Mouse (Mus musculus) hindbrain, embryonic 12.5 days (tissue): Measurements from ENCODE around the gene Zfp652. TPM values are rescaled to one million over a fixed set of nuclear protein-coding genes. Genes with fewer than 3 reads are reported as not detected.

Source experiments
- ATAC-seq: fragments of 200-750 bp; cut with Nextera tagmentation; 2 replicates; pipeline ENCODE4 v1.8.0; 2017; ENCODE audit warnings: moderate TSS enrichment; ENCODE audit not compliant: low FRiP score
- H3K27ac ChIP-seq: fragments of 300-500 bp; sonication (generic); 2 replicates; pipeline ENCODE4 v1.5.1; 2016; ENCODE audit warnings: mild to moderate bottlenecking
- H3K27me3 ChIP-seq: fragments of 300-500 bp; sonication (generic); 2 replicates; pipeline ENCODE4 v1.6.1; 2016; ENCODE audit warnings: mild to moderate bottlenecking
- H3K36me3 ChIP-seq: fragments of 300-500 bp; sonication (generic); 2 replicates; pipeline ENCODE4 v1.6.1; 2016; ENCODE audit warnings: mild to moderate bottlenecking
- H3K4me1 ChIP-seq: fragments of 300-500 bp; sonication (generic); 2 replicates; pipeline ENCODE4 v1.6.1; 2016
- H3K4me2 ChIP-seq: fragments of 300-500 bp; sonication (generic); replicated peaks from 2 replicates; pipeline ENCODE4 v1.6.1; 2016; ENCODE audit warnings: mild to moderate bottlenecking
- H3K4me3 ChIP-seq: fragments of 300-500 bp; sonication (generic); 2 replicates; pipeline ENCODE4 v1.5.1; 2016; ENCODE audit warnings: mild to moderate bottlenecking
- H3K9ac ChIP-seq: fragments of 300-500 bp; sonication (generic); 2 replicates; pipeline ENCODE4 v1.6.1; 2016; ENCODE audit warnings: mild to moderate bottlenecking, moderate library complexity
- H3K9me3 ChIP-seq: fragments of 300-500 bp; sonication (generic); replicated peaks from 2 replicates; pipeline ENCODE4 v1.6.1; 2016; ENCODE audit warnings: mild to moderate bottlenecking
- WGBS: fragments of 180-500 bp; shearing (Covaris S2); methylation state at CpG from one replicate; pipeline ENCODE4 v1.1.7; 2016; 5-methylcytosine and 5-hydroxymethylcytosine counted together
- polyA plus RNA-seq: library from polyadenylated mRNA; unstranded; fragments of >200 nt; fragmentation: Nextera tagmentation; extraction: Ambion mirVana; gene quantifications from 2 replicates; pipeline ENCODE4 v1.2.1, GENCODE M21; 2016

Gene Zfp652
- polyA plus RNA-seq, 1 experiment from 2014 or later = 30.5 TPM

GRCm38 (mm10) chr11:95819138-95819537, 106.7 kb downstream of the Zfp652 start:
- H3K27ac ChIP-seq = no peak overlapping the region
- no peak for ATAC-seq
- no peak overlapping the region for H3K9ac ChIP-seq
- no peaks in the 10 kb centered on the region for H3K4me1 ChIP-seq
- WGBS = 84% methylated on average over 8 of the region's 8 CpGs
- no peaks in the 10 kb centered on the region for H3K9me3 ChIP-seq
- no peak overlapping the region for H3K4me2 ChIP-seq
- peaks cover 16% of the 10 kb centered on the region for H3K27me3 ChIP-seq
- H3K4me3 ChIP-seq = no peak overlapping the region
- no peaks in the 10 kb centered on the region for H3K36me3 ChIP-seq

DNA sequence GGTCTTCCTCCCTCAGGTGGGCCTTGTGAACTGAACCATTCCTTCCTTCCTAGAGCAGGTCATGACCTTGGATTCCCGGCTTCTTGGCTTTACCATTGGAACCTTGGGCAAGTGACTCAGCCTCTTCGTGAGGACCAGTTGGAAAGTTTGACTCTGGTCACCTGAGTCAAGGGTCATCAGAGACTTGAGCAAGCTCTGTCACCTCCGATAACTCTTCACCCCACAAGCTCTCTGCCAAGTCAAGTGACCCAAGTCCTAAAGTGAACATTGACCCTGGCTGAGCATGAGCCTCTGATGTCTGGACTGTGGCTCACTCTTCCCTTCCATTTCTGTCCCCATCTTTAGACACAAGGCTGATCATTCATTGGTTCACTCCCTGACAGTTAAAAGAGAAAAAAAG, 109.0 kb downstream of the Zfp652 start:
- no peak for ATAC-seq
- no peaks in the 10 kb centered on the region for H3K9me3 ChIP-seq
- H3K4me2 ChIP-seq = no peak overlapping the region
- H3K4me1 ChIP-seq = peaks cover 5% of the 10 kb centered on the region
- H3K27ac ChIP-seq = no peak overlapping the region
- H3K9ac ChIP-seq = no peak overlapping the region
- H3K27me3 ChIP-seq = peaks cover 36% of the 10 kb centered on the region
- WGBS = 90% methylated on average over 3 of the region's 3 CpGs
- H3K4me3 ChIP-seq = no peak overlapping the region
- H3K36me3 ChIP-seq = no peaks in the 10 kb centered on the region

DNA sequence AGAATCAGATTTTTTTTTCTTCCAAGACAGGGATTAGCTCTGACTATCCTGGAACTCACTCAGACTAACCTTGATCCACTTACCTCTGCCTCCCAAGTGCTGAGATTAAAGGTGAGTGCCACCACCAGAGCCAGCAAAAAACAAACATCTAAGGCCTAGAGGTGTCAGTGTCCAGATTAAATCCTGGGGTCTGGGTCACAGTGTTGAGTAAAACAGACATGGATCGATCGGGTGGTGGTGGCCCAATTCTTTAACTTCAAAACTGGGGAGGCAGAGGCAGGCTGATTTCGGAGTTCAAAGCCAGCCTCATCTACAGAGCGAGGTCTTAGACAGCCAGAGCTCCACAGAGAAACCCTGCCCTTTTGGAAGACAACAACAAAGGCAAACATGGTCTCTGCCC, 110.0 kb downstream of the Zfp652 start:
- WGBS = 88% methylated on average over 4 of the region's 4 CpGs
- no peak overlapping the region for H3K9ac ChIP-seq
- H3K9me3 ChIP-seq = no peaks in the 10 kb centered on the region
- peaks cover 5% of the 10 kb centered on the region for H3K4me1 ChIP-seq
- no peaks in the 10 kb centered on the region for H3K36me3 ChIP-seq
- H3K27me3 ChIP-seq = peaks cover 45% of the 10 kb centered on the region
- ATAC-seq = no peak
- H3K4me2 ChIP-seq = no peak overlapping the region
- no peak overlapping the region for H3K27ac ChIP-seq
- no peak overlapping the region for H3K4me3 ChIP-seq

DNA sequence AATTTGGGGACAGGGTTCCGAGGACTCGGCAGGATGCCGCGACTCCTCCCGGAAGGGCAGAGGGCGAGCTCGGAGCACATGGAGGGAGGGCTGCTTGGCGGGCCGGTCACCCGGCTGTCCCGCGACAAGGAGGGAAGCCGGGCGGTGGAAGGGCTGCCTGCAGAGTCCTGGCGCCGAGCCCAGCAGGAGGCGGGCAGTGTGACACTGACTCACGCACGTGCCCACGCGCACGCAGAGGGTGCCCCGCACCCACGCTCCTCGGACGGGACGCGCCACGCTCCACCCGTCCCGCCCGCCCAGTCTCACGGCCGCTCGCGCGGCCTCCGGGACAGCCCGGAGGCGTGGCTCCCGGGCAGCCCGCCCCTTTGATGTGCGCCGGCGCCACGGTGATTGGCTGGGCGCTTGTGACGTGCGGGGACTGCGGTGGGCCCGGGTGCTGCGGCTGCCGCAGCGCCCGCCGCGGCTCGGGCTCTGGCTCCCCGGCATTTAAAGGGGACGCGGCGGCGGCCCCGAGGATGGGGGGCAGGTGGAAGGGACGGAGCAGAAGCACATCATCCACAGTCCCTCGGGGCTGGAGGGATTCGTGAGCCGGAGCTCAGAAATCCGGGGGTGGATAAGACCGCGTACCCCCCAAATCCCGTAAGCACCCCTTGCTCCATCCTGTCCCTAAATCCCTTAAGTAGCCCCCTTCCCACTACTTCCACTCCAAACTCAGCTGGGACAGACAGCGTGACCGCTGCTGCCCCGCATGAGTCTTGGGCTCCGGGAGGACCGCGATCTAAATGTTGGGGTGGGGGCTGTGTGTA, 111.8 kb downstream of the Zfp652 start, which contains the start of gene Phospho1:
TSS of gene Phospho1 (plus strand) at position 429 of the 806 bp plus-strand sequence.
- Histone ChIP-seq H3K4me2 (peak within 1 kb of the TSS; percentile 88), H3K4me3 (peak within 1 kb of the TSS; percentile 72), H3K9ac (peak within 1 kb of the TSS; percentile 75), H3K4me1 (peaks cover 5% of the 10 kb centered on the region), H3K36me3 (no peaks in the 10 kb centered on the region), H3K27me3 (peaks cover 61% of the 10 kb centered on the region), H3K9me3 (no peaks in the 10 kb centered on the region), H3K27ac (no peak within 1 kb of the TSS)
- ATAC-seq = peak; percentile 96
- under 1% methylated on average over 75 of the region's 78 CpGs for WGBS

GRCm38 (mm10) chr11:95824877-95825243, 112.4 kb downstream of the Zfp652 start:
- Histone ChIP-seq H3K4me3 (peak overlapping the region; percentile 72), H3K4me2 (peak overlapping the region; percentile 88), H3K27ac (no peak overlapping the region), H3K9ac (peak overlapping the region; percentile 75), H3K36me3 (no peaks in the 10 kb centered on the region), H3K9me3 (no peaks in the 10 kb centered on the region), H3K27me3 (peaks cover 67% of the 10 kb centered on the region), H3K4me1 (peaks cover 5% of the 10 kb centered on the region)
- peak; percentile 50; the same call in 1 of the 2 replicates for ATAC-seq
- WGBS = 6% methylated on average over 10 of the region's 11 CpGs

- Histone ChIP-seq H3K4me1 (peaks cover 10% of the 10 kb centered on the region), H3K27me3 (peaks cover 75% of the 10 kb centered on the region), H3K27ac (no peak overlapping the region), H3K9ac (no peak overlapping the region), H3K4me3 (no peak overlapping the region), H3K4me2 (0 out of 2 replicates have a peak overlapping the region, but pooled peaks have one; percentile 88), H3K36me3 (no peaks in the 10 kb centered on the region), H3K9me3 (no peaks in the 10 kb centered on the region)
- ATAC-seq = no peak
- 56% methylated on average over 3 of the region's 3 CpGs for WGBS
Measured at GRCm38 (mm10) chr11:95825625-95826024, 113.2 kb downstream of the Zfp652 start.

- Histone ChIP-seq H3K4me1 (peaks cover 19% of the 10 kb centered on the region), H3K9ac (no peak overlapping the region), H3K4me2 (no peak overlapping the region), H3K36me3 (no peaks in the 10 kb centered on the region), H3K27me3 (peaks cover 84% of the 10 kb centered on the region), H3K4me3 (no peak overlapping the region), H3K27ac (no peak overlapping the region), H3K9me3 (no peaks in the 10 kb centered on the region)
- ATAC-seq = no peak
- 59% methylated on average over 6 of the region's 6 CpGs for WGBS
Measured at GRCm38 (mm10) chr11:95826317-95827167, 114.1 kb downstream of the Zfp652 start.

- Histone ChIP-seq H3K27me3 (peaks cover 84% of the 10 kb centered on the region), H3K4me2 (no peak overlapping the region), H3K36me3 (no peaks in the 10 kb centered on the region), H3K4me3 (no peak overlapping the region), H3K4me1 (peaks cover 23% of the 10 kb centered on the region), H3K9me3 (no peaks in the 10 kb centered on the region), H3K27ac (no peak overlapping the region), H3K9ac (no peak overlapping the region)
- WGBS = 18% methylated on average over 3 of the region's 3 CpGs
- ATAC-seq = no peak
Measured at GRCm38 (mm10) chr11:95827168-95827447, 114.6 kb downstream of the Zfp652 start.

GRCm38 (mm10) chr11:95827464-95828085, 115.1 kb downstream of the Zfp652 start:
- no peak overlapping the region for H3K4me2 ChIP-seq
- peaks cover 26% of the 10 kb centered on the region for H3K4me1 ChIP-seq
- no peak overlapping the region for H3K27ac ChIP-seq
- WGBS = 19% methylated on average over 3 of the region's 3 CpGs
- H3K36me3 ChIP-seq = no peaks in the 10 kb centered on the region
- no peak for ATAC-seq
- no peak overlapping the region for H3K9ac ChIP-seq
- no peak overlapping the region for H3K4me3 ChIP-seq
- no peaks in the 10 kb centered on the region for H3K9me3 ChIP-seq
- H3K27me3 ChIP-seq = peaks cover 88% of the 10 kb centered on the region

DNA sequence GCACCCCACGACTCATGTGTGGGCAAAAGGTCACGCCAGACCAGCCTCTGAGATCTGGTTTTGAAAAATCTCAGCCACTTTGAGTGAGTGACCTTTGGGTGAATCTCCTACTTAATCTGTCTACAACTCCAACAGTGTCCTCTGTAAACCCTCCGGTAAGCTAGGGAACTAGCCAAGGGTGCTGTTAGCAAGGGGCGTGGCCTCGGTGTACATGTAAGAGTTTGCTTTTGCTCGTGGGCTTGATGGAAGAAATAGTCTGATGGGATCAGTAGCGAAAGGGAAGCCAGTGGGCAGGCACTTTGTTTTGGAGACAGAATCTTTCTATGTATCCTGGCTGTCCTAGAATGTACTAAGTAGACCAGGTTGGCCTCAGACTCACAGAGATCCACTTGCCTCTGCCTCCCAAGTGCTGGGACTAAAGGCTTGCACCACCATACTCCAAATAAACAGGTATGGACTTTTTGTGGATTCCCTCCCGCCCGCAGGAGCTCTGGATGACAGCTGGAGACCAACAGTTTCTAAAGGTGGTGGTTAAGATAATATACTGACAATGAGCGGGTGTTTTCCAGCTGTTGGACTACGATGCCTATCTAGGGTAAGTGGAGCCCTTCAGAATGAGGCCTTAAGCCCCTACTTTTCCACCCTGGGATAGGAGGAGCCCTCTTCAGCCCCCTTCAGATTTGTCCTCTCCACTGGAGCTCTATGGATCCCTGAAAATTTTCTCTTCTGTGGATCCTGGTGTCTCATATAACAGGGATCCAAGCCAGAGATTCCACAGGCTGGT, 115.9 kb downstream of the Zfp652 start:
- H3K4me3 ChIP-seq = no peak overlapping the region
- peaks cover 90% of the 10 kb centered on the region for H3K27me3 ChIP-seq
- no peak for ATAC-seq
- peaks cover 26% of the 10 kb centered on the region for H3K4me1 ChIP-seq
- no peaks in the 10 kb centered on the region for H3K36me3 ChIP-seq
- no peak overlapping the region for H3K4me2 ChIP-seq
- no peak overlapping the region for H3K9ac ChIP-seq
- WGBS = 75% methylated on average over 11 of the region's 11 CpGs
- H3K27ac ChIP-seq = no peak overlapping the region
- no peaks in the 10 kb centered on the region for H3K9me3 ChIP-seq

GRCm38 (mm10) chr11:95829526-95830050, 117.1 kb downstream of the Zfp652 start:
- no peak overlapping the region for H3K4me2 ChIP-seq
- peaks cover 38% of the 10 kb centered on the region for H3K4me1 ChIP-seq
- no peak overlapping the region for H3K9ac ChIP-seq

More at GRCm38 (mm10) chr11:95829526-95830050, 117.1 kb downstream of the Zfp652 start:
- H3K27ac ChIP-seq = no peak overlapping the region
- 33% methylated on average over 4 of the region's 4 CpGs for WGBS
- H3K36me3 ChIP-seq = no peaks in the 10 kb centered on the region
- no peak for ATAC-seq
- H3K27me3 ChIP-seq = peaks cover 98% of the 10 kb centered on the region
- H3K9me3 ChIP-seq = no peaks in the 10 kb centered on the region
- no peak overlapping the region for H3K4me3 ChIP-seq
